Mouse (Mus musculus) heart, adult 2 months (tissue): ENCODE measurements around the gene Kcnq5.

Source experiments
- CTCF ChIP-seq: fragments of 200-600 bp; IDR thresholded peaks from 2 replicates; pipeline ENCODE4 v1.8.1; 2022; ENCODE audit warnings: antibody characterized with exemption, mild to moderate bottlenecking, moderate library complexity
- EP300 ChIP-seq: fragments of 200-500 bp; IDR thresholded peaks from 2 replicates; pipeline ENCODE4 v1.6.1; 2011; ENCODE audit warnings: low read depth, low read length, control low read depth; ENCODE audit not compliant: insufficient read depth
- POLR2A ChIP-seq: fragments of 200-500 bp; IDR thresholded peaks from 2 replicates; pipeline ENCODE4 v1.6.1; 2011; ENCODE audit warnings: mild to moderate bottlenecking, low read depth, low read length, control low read depth; ENCODE audit not compliant: insufficient read depth

- TF ChIP-seq CTCF, result no peak
- no peak for TF ChIP-seq EP300
- TF ChIP-seq POLR2A, result no peak
These were observed 17.6 kb upstream of the Kcnq5 start for GRCm38 (mm10) chr1:21979292-21979691.
